Comparison of ENCODE assay signal across 10 mouse cellular contexts in genomic region chr2:147877543-147877904, GRCm38 (mm10).
DNase-seq lines count a peak whose midpoint lies in the region; ATAC-seq and TF ChIP-seq lines count a peak whose summit lies in the region.
"Had no signal": no experiment of that assay in that cellular context is flagged by ENCODE, and none has a peak within 500 bp of the region (broad histone marks: within the 10 kb centered on the region; RNA-seq: fewer than 3 reads in every experiment).

No protein-coding gene starts in this region.

- H3K36me3 ChIP-seq in heart, embryonic 11.5 days (ENCODE audit: control insufficient read depth, insufficient read depth, low read length) = no peaks in the 10 kb centered on the region
- no peaks in the 10 kb centered on the region for H3K36me3 ChIP-seq in hindbrain, embryonic 15.5 days
- no peaks in the 10 kb centered on the region for H3K36me3 ChIP-seq in midbrain, embryonic 12.5 days

- no peak for DNase-seq in heart, postnatal 4 days
- DNase-seq in brain, embryonic 14.5 days (ENCODE audit: low read depth) = peak; percentile 33
- no peak for DNase-seq in gastrocnemius, adult 18-20 months (ENCODE audit: low spot score)
- no peak for DNase-seq in spleen, adult 12 weeks (ENCODE audit: low spot score)
- DNase-seq: thymus, adult 18-20 months had no signal

- H3K4me2 ChIP-seq in heart, embryonic 11.5 days = peak overlapping the region; percentile 60
- peak overlapping the region; percentile 58 for H3K4me2 ChIP-seq in hindbrain, embryonic 15.5 days
- peak overlapping the region; percentile 59 for H3K4me2 ChIP-seq in midbrain, embryonic 12.5 days (replicated peaks)

- H3K27me3 ChIP-seq in heart, embryonic 11.5 days (ENCODE audit: control insufficient read depth, insufficient read depth, low read length) = 0 out of 2 replicates have a peak, but pooled peaks cover 4% of the 10 kb centered on the region
- H3K27me3 ChIP-seq in hindbrain, embryonic 15.5 days = peaks cover 37% of the 10 kb centered on the region
- peaks cover 52% of the 10 kb centered on the region for H3K27me3 ChIP-seq in midbrain, embryonic 12.5 days

- TF ChIP-seq POLR2A in brain, embryonic 14.5 days (IDR thresholded peaks at IDR 0.05; ENCODE audit: borderline replicate concordance, extremely low read depth, insufficient read depth, insufficient read length, poor library complexity, severe bottlenecking) = no peak

- H3K4me3 ChIP-seq in heart, embryonic 11.5 days (ENCODE audit: low read depth, low read length) = peak overlapping the region; percentile 47
- peak overlapping the region; percentile 33 for H3K4me3 ChIP-seq in hindbrain, embryonic 15.5 days
- peak overlapping the region; percentile 37 for H3K4me3 ChIP-seq in midbrain, embryonic 12.5 days

- H3K9ac ChIP-seq in heart, embryonic 11.5 days (ENCODE audit: low read depth, low read length) = no peak overlapping the region
- no peak overlapping the region for H3K9ac ChIP-seq in hindbrain, embryonic 15.5 days
- H3K9ac ChIP-seq in midbrain, embryonic 12.5 days (replicated peaks) = peak overlapping the region; percentile 50; the same call in 1 of the 2 replicates

- 21% methylated on average over 4 of the region's 4 CpGs for WGBS in heart, embryonic 11.5 days (ENCODE audit: insufficient replicate concordance)
- 4% methylated on average over 4 of the region's 4 CpGs for WGBS in hindbrain, embryonic 15.5 days
- 6% methylated on average over 4 of the region's 4 CpGs for WGBS in midbrain, embryonic 12.5 days

- TF ChIP-seq CTCF in brain, embryonic 14.5 days (IDR thresholded peaks at IDR 0.05; ENCODE audit: borderline replicate concordance, extremely low read depth, insufficient read depth, insufficient read length) = no peak

- ATAC-seq in heart, embryonic 11.5 days (replicated peaks; ENCODE audit: insufficient number of reproducible peaks, low FRiP score, low TSS enrichment) = no peak
- ATAC-seq in hindbrain, embryonic 15.5 days (ENCODE audit: low FRiP score, low read depth) = no peak
- no peak for ATAC-seq in midbrain, embryonic 12.5 days (ENCODE audit: low FRiP score, low read depth)
- no peak for ATAC-seq in frontal cortex, adult (ENCODE audit: low TSS enrichment)

- peaks cover 5% of the 10 kb centered on the region; the same call in 1 of the 2 replicates for H3K4me1 ChIP-seq in heart, embryonic 11.5 days (ENCODE audit: control insufficient read depth, insufficient read depth, low read length)
- peaks cover 17% of the 10 kb centered on the region for H3K4me1 ChIP-seq in hindbrain, embryonic 15.5 days (replicated peaks)
- H3K4me1 ChIP-seq in midbrain, embryonic 12.5 days = peaks cover 26% of the 10 kb centered on the region

- H3K27ac ChIP-seq in heart, embryonic 11.5 days (ENCODE audit: low read depth, low read length) = no peak overlapping the region
- H3K27ac ChIP-seq in hindbrain, embryonic 15.5 days (replicated peaks) = no peak overlapping the region
- peak overlapping the region; percentile 68 for H3K27ac ChIP-seq in midbrain, embryonic 12.5 days (replicated peaks)
- H3K27ac ChIP-seq: left cerebral cortex, adult 2 months had no signal

- no peaks in the 10 kb centered on the region for H3K9me3 ChIP-seq in heart, embryonic 11.5 days (replicated peaks; ENCODE audit: control insufficient read depth, low read length)
- H3K9me3 ChIP-seq in hindbrain, embryonic 15.5 days = no peaks in the 10 kb centered on the region
- no peaks in the 10 kb centered on the region for H3K9me3 ChIP-seq in midbrain, embryonic 12.5 days
